Mouse (Mus musculus) left cerebral cortex, postnatal 14 days (tissue): ENCODE measurements at regions not wholly inside any gene's neighbourhood (a gene's known extent, or its start where the extent isn't known, plus 50 kb on each side); places are given as distances from the start of the nearest gene placed in this dataset.
A peak's percentile ranks its signal among the peaks of the same experiment; 100 is the strongest.

ENCODE experiments used
- DNase-seq, 2 experiments: peaks; one replicate each; pipeline ENCODE4 v3.0.0; 2021 to 2022; ENCODE audit warnings: low spot score in 2 of 2, mixed read lengths in 1 of 2
- intact Hi-C: fragments of 180-260 bp; cut with DNase I; formaldehyde crosslinking; loops from one replicate; pipeline ENCODE4 v1.15.1; 2025

- no peak for DNase-seq
- intact Hi-C loops, result no loop called here
Observed at GRCm38 (mm10) chr6:95769808-95770207, 51.2 kb upstream of the Suclg2 start.

GRCm38 (mm10) chr6:95801651-95802050 is 83.1 kb upstream of the Suclg2 start:
- intact Hi-C loops, result no loop called here
- no peak for DNase-seq

GRCm38 (mm10) chr6:95841502-95841901 is 122.9 kb upstream of the Suclg2 start:
- no peak for DNase-seq
- intact Hi-C loops, result no loop called here

- intact Hi-C loops, result no loop called here
- no peak for DNase-seq
Observed at GRCm38 (mm10) chr6:95846536-95846935, 127.9 kb upstream of the Suclg2 start.

- no peak for DNase-seq
- intact Hi-C loops, result no loop called here
Observed at GRCm38 (mm10) chr6:95875463-95875862, 156.9 kb upstream of the Suclg2 start.

- no peak for DNase-seq
- intact Hi-C loops, result no loop called here
Observed at GRCm38 (mm10) chr6:95876320-95876719, 157.7 kb upstream of the Suclg2 start.

GRCm38 (mm10) chr6:95886645-95887044 is 168.0 kb upstream of the Suclg2 start:
- peak in 1 of 2 experiments; percentile 38 for DNase-seq
- intact Hi-C loops, result no loop called here

GRCm38 (mm10) chr6:95902551-95902950 is 184.0 kb upstream of the Suclg2 start:
- DNase-seq, result no peak
- intact Hi-C loops, result no loop called here

GRCm38 (mm10) chr6:95904085-95904633 is 185.6 kb upstream of the Suclg2 start:
- peak; percentile 16 to 24 for DNase-seq
- intact Hi-C loops, result no loop called here

- intact Hi-C loops, result no loop called here
Observed at GRCm38 (mm10) chr6:95905057-95905456, 186.5 kb upstream of the Suclg2 start.

GRCm38 (mm10) chr6:95921737-95922136 is 191.2 kb upstream of the Fam19a1 start:
- intact Hi-C loops, result no loop called here
- DNase-seq, result no peak

More at GRCm38 (mm10) chr6:95905057-95905456, 186.5 kb upstream of the Suclg2 start:
- peak; percentile 31 to 39 for DNase-seq

- DNase-seq, result no peak
- intact Hi-C loops, result no loop called here
Observed at GRCm38 (mm10) chr6:95934561-95934960, 178.4 kb upstream of the Fam19a1 start.

GRCm38 (mm10) chr6:95936504-95936903 is 176.4 kb upstream of the Fam19a1 start:
- intact Hi-C loops, result no loop called here
- no peak for DNase-seq

- DNase-seq, result no peak
- intact Hi-C loops, result no loop called here
Observed at GRCm38 (mm10) chr6:95939052-95939451, 173.9 kb upstream of the Fam19a1 start.

- intact Hi-C loops, result no loop called here
- DNase-seq, result no peak
Observed at GRCm38 (mm10) chr6:95960745-95961144, 152.2 kb upstream of the Fam19a1 start.

- intact Hi-C loops, result no loop called here
- DNase-seq, result no peak
Observed at GRCm38 (mm10) chr6:95966231-95966630, 146.7 kb upstream of the Fam19a1 start.

GRCm38 (mm10) chr6:95975994-95976393 is 137.0 kb upstream of the Fam19a1 start:
- intact Hi-C loops, result no loop called here
- no peak for DNase-seq

GRCm38 (mm10) chr6:95997037-95997436 is 115.9 kb upstream of the Fam19a1 start:
- no peak for DNase-seq
- intact Hi-C loops, result no loop called here

- intact Hi-C loops, result no loop called here
- DNase-seq, result no peak
Observed at GRCm38 (mm10) chr6:95997741-95998140, 115.2 kb upstream of the Fam19a1 start.

GRCm38 (mm10) chr6:95999441-95999840 is 113.5 kb upstream of the Fam19a1 start:
- intact Hi-C loops, result no loop called here
- no peak for DNase-seq

GRCm38 (mm10) chr6:96000011-96000476 is 112.9 kb upstream of the Fam19a1 start:
- intact Hi-C loops, result no loop called here
- peak; percentile 35 to 56 for DNase-seq

GRCm38 (mm10) chr6:96011299-96011698 is 101.7 kb upstream of the Fam19a1 start:
- no peak for DNase-seq
- intact Hi-C loops, result no loop called here
